Mouse (Mus musculus) thymus, adult 2 months (tissue): ENCODE data around the gene Slc16a8.

ENCODE experiments used
- CTCF ChIP-seq: fragments of 200-500 bp; IDR thresholded peaks from 2 replicates; pipeline ENCODE4 v1.5.1; 2012; ENCODE audit warnings: mild to moderate bottlenecking, control low read depth, low read length, moderate library complexity, borderline replicate concordance; ENCODE audit not compliant: control insufficient read depth, poor library complexity, insufficient read depth; ENCODE audit errors: extremely low read depth
- POLR2A ChIP-seq: fragments of 200-500 bp; IDR thresholded peaks from 2 replicates; pipeline ENCODE4 v1.6.1; 2012; ENCODE audit warnings: mild to moderate bottlenecking, low read length, control low read depth, moderate library complexity; ENCODE audit not compliant: control insufficient read depth, poor library complexity, insufficient read depth; ENCODE audit errors: extremely low read depth

- peak; percentile 89 for TF ChIP-seq CTCF
- 0 out of 2 replicates have a peak, but pooled peaks have one; percentile 28 for TF ChIP-seq POLR2A
These were observed 16.7 kb upstream of the Slc16a8 start for GRCm38 (mm10) chr15:79271124-79271746.
